Mouse (Mus musculus): ENCODE measurements around the gene Fnip2.

Gene Fnip2

DNA sequence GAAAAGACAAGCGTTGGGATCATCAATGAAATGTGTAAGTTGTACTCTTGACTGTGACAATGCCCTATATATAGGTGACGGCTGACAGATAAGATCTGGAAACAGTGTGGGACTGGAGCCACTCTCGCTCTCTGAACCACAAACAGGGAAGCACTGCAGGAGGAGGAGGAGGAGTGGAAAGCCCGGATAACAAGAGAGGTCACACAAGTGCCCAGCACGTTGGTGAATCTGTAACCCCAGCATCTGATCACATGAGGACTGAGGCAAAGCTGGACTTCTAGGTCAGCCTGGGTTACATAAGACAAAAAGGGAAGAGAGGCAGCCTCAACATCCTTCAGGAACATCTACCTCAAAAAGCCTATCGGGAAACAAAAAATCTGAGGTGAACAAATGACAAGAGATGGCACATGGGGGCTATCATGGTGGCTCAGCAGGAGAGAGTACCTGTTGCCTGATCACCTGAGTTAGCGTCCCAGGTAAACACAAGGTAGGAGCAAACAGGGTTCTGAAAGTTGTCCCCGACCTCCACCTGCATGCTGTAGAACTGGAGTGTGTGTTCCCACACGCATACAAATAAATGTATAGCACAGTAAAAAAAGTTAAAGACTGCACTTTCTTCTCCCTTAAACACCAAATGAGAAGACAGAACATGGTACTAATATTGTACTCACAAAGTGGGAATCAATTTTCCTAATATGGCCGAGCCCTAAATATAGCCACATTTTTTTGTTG is 2.6 kb downstream of the Fnip2 start:
- no peak for DNase-seq (ENCODE audit: low read depth, low spot score)

DNA sequence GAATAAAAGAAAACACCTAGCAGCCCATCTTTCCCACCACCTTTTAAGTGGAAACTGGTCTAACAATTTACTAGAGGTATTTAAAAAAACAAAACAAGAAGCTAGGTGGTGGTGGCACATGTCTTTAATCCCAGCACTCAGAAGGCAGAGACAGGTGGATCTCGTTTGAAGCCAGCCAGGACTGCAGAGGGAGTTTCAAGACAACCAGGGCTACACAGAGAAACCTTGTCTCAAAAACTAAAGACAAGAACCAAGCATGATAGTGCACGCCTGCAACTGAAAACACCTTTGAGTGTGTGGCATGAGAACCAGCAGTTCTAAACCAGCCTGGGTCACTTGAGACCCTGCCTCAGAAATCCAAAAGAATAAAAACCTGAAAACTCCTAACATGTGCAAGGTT is 4.1 kb downstream of the Fnip2 start:
- no peak for DNase-seq (ENCODE audit: low read depth, low spot score)

DNA sequence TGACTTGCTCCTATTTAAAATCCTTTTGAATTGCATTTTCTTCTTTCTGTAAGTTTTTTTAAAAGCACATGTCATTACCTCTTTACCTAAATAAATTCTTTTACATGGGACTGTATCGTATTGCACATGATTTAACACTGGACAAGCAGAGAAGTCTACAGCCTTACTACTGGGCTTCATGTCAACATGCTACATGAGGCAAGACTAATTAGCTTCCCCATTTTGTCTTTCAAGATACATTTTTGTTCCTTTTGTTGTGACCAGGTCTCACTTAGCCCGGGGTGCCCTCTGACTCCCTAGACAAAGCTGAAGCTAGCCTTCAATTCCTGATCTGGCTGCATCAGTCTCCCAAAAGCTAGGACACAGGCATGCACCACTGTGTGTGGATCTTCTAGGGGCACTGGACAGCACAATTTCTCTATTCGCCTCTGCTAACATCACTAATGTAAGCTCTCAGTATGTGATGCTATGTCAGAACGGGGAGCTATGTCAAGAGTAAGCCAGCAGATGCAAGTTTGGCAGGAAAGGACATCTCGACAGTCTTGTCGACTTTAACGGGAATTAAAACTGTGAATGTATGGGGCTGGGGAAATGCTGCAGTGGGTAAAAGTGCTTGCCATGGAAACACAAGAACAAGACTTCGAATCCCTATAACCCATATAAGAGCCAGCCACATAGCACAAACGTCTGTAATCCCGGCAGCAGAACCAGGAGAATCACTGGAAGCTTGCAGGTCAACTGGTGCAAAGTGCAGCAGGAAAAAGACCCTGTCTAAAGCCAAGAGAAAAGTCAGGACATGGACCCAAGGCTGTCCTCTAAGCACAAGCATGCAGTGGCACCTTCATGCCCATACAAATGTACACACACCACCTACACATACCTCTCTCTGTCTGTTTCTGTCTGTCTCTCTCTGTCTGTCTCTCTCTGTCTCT is 5.5 kb downstream of the Fnip2 start:
- DNase-seq (ENCODE audit: low read depth, low spot score), result no peak

DNA sequence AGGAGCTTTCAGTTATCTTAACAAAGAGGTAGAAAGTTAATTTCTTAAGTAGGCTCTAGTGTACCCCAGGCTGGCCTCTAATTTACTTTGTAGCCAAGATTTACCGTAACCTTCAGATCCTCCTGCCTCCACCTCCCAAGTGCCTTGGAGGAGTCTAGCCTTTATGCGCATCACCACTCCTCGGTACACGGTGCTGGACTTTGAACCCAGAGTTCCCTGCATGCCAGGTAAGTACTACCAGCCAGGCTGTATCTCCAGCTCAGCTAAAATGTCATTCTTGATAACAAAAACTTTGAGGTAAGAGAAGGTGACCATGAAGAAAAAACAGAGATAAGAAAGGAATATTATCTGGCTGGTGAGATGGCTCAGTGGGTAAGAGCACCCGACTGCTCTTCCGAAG is 7.0 kb downstream of the Fnip2 start:
- DNase-seq (ENCODE audit: low read depth, low spot score), result no peak

DNA sequence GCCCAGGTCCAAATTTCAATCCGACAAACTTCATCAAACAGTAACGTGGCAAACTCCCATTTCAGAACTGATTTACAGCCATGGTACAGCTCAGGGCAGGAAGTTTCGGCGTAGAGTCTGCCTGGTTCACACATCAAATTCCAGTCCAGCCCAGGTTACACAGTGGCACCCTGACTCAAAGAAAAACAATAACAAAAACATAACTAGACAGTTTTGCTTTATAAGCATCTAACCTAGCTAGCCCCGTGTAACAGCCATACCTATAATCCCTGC is 7.9 kb downstream of the Fnip2 start:
- DNase-seq (ENCODE audit: low read depth, low spot score), result no peak

DNA sequence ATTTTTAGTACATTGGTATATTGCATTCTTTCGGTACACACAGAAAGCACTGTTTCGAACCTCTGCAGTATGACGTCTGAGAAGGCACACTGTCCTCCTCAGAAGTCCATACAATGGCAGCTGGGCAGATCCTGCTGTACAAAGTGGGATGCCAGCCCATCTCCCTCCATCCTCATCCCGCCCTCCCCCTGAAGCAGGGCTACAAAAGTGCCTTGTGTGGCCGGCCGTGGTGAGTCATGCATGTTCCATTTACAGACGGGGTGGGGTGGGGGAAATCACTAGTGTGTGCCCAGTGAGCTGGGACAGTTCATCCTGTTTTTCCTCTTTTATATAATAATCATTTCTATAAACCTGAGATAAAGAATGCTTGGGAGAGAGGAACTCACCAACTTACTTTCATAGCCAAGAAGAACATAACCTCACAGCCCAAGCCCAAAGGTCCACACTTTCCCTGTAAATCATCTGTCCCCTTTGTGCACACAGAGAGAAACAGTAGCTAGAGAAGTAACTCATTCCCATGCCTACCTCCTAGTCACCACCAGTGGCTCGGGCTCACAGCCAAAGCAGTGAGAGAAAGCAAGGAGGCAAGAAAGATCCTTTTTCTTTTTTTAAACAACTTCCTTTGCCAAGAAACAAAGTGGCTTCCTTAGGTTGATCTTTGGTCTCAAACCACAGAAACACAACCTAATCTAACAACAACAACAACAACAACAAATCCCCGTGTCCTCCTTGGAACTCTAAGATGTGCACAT is 8.4 kb downstream of the Fnip2 start:
- DNase-seq (ENCODE audit: low read depth, low spot score), result no peak

DNA sequence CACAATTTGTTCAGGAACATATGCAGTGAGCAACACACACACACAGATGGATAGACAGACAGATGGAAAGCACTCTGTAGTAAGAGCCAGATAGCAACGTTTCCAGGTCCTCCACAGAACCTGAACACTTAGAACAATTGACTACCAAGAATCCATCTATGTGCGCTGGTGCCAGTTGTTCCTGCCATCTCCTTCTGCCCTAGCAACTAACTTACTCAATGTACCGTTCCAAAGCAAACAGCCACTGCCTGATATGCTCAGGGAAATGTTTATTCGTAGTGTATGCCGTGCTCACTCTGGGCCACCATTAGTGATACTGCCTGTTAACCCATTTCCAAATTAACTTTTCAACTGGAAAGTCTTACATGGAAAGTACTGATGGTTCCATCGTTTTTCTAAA is 12.5 kb downstream of the Fnip2 start:
- DNase-seq (ENCODE audit: low read depth, low spot score), result no peak

DNA sequence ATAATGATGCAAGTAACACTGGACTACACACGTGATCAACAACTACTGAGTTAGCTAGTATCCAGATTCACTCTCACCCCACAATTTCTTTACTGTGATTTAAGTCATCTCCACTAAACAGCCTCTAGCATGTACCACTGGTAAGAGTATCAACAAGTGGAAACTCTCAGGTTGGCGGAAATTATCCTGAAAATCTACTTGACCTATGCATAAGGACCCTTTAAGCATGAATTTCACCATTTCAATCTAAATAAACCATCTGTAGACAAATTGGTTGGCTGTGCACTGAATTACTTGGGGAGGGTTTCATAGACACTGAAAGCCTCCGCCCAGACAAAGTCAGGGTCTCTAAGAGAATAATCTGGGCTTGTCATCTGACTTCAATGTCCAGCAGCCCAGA is 13.8 kb downstream of the Fnip2 start:
- no peak for DNase-seq (ENCODE audit: low read depth, low spot score)

DNA sequence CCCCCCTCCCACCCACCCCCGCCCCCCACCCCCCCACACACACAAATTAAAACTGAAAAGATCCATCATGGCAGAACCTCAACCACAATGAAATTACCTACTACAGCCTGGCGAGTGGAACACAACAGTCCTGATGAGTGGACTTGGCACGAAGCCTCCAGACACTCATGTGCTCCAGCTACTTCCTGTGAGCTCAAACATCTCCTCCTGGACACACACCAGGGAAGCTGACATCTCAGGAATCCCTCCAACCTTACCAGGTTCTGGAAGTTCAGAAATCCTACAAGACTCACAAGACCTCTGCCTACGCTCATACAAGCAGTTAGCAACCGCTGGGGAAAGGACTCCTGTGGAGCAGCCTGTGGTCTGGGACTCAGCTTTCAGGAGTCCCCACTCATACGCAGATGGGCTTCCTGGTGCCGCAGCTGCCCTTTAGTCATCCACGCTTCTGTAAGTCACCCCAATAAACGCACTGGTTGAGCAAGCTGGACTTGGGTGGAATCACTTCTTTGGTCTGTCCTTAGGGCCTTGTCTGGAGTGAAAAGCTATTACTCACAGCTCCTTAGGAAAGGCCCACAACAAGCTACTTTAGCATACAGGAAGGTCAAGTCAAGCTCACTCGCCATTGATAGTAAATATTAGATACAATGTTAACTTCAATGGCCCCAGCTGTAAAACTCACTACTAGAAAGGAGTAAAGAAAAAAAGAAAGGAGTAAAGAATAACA is 15.6 kb downstream of the Fnip2 start:
- no peak for DNase-seq (ENCODE audit: low read depth, low spot score)

DNA sequence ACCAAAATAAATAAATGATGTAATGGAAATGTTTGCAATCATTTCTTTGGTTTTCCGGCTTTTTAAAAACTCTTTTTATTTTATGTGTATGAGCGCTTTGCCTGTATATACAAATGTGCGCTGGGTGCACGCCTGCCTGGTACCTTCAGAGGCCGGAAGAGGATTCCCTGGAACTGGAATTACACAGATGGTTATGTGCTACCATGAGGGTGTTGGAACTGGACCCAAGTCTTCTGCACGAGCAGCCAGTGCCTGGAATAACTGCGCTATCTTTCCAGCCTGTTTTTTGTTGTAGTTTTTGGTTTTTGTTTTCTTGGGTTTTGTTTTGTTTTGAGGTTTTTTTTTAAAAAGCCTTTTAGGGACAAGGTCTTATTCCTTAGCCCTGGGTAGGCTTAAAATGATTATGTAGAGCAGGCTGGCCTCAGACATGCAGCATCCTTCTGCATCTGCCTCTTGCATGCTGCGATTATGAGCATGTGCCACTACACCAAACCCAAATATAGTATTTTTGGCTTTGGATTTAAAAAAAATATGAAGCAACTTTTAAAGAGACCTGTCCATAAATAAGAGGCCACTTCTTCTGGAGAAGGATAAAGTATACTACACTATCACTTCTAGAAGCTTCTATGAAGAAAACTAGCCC is 17.7 kb downstream of the Fnip2 start:
- DNase-seq (ENCODE audit: low read depth, low spot score), result no peak

DNA sequence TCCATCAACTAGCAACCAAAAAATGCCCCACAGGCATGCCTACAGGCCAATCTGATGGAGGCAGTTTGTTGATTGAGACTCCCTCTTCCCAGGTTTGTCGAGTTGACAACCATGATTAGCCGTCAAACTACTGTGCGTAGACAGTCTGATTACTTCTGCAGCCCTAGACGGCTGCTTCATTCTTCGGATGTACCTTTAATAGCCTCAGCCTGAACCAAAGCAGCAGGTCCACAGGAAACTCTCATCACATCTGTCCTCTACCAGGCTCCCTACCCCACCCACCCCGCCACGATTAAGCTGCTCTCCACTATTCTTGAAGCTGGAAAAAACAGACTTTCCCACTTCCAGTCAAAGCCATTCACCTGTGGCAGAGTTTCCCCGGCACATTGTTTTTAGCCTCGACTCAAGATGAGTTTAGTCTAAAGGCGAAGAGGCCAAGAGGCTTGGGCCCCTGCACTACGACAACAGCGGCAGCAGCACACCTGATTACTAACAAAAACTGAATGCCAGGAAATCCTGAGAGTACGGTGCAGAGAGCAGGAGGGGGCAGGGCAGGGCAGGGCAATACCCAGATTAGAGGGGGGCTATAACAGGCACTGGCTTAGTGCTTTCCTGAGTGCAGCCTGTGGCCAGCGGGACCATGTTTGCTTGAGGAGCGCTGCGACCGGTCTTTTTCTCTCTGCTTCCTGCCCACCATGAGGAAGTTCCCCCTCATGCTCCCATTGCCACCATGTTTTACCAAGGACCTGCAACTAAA is 18.7 kb downstream of the Fnip2 start:
- DNase-seq (ENCODE audit: low read depth, low spot score), result no peak

DNA sequence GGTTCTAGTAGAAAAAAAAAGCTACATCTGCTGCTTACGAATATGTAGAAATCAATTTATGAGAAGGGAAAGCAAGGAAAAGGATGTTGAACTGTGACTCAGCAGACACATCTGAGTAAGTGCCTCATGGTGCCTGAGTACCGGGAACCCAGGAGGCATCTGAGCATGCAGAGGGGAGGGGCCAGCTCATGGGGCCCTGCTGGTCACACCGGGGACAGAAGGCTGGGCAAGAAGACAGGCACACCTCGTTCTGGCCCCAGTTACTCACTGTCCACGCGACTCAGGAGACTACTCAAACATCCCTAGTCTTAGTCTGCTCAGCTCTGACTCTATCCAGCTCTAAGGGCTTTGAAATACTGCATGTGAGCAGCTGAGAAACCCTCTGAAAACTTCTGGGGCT is 25.0 kb downstream of the Fnip2 start:
- DNase-seq (ENCODE audit: low read depth, low spot score), result no peak

DNA sequence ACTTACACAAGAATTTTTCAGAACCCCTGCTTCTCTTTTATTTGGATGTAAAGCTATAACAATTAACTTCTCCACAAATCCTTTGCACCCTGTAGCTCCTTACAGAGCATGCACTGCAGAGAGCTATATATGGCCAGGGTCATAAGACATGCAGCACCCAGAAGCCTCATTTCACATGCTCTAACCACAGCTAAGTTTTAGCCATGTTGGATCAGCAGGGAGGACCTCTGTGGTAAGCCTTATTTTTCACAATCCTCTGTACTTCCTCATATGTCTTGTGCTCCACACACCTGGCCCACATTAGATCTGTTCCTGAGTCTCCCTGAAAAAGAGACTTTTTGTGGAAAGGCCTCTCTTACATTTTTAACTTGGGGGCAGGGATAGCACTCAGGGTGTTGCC is 27.9 kb downstream of the Fnip2 start:
- DNase-seq (ENCODE audit: low read depth, low spot score), result no peak

DNA sequence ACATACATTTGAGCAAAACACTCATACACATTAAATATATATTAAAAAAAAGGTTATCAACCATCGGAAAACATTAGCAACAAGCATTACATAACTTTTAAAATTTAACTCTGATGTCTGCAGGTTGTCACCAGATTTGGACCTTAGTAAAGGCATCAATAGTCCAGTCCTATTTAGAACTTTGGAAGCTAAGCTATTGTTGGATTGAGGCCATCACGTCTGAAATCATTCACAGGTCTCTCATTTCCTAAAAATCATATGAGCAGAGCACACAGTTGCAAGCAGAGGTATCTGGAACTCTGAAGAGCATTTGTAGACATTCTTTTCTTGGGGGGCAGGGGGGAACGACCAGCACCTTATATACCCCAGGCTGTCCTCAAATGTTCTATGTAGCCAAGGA is 28.5 kb downstream of the Fnip2 start:
- no peak for DNase-seq (ENCODE audit: low read depth, low spot score)

DNA sequence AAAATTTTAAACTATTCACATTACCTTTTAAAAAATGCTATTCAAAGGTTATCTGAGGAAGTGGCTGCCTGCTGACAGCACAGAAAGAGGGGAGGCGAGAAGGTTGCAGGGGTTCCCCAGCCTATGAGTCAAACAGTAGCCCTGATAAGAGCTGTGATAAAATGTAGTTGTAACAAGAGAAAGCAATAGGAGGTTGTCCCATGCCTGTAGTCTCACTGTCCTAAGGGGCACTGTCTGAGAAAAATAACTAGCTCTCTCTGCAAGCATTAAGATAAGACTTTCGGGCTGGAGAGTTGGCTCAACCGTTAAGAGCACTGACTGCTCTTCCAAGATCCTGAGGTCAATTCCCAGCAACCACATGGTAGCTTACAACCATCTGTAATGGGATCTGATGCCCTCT is 29.3 kb downstream of the Fnip2 start:
- no peak for DNase-seq (ENCODE audit: low read depth, low spot score)

DNA sequence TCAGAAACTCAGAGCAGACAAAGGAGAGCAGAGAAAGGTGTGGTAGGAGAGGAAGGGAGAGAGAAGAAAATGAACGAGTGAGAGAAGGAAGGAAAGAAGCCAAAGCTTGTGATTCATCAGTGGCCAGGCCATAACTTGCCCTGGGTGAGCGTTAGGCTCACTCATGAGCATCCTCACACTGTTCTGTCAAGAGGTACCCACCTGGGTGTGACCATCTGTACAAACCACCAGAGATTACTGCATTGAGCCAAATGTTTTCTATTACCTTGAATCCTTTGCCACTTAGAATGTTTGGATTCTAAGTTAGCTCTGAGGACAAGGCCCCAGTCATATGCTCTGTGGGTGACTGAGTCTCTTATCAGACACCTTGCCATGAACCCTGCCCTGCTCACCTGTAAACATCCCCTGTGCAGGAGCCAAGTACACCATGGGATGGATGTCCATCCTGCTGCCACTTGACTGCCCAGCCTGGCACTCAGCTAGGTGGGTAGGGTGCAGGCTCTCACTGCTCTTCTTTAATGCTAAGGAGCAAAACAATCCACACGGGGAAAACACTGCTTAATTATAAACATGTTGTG is 29.9 kb downstream of the Fnip2 start:
- DNase-seq (ENCODE audit: low read depth, low spot score), result no peak

DNA sequence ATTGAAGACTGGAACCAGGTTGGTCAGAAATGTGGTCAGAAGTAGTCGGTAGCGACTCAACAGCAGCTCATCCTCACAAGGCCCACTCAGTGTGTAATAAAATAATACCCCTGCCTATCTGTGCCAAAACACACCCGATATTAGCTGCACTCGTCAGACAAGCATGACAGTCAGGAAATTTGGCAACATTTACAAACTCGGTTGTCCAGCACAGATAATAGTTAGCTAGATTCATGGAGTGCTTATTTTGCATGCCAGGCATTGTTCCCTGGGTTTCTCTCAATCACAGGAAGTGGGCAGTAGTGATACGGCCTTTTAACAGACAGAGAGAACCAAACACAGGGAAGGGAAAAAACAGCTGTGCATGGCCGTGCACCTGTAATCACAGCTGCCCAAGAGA is 30.6 kb downstream of the Fnip2 start:
- DNase-seq (ENCODE audit: low read depth, low spot score), result no peak

DNA sequence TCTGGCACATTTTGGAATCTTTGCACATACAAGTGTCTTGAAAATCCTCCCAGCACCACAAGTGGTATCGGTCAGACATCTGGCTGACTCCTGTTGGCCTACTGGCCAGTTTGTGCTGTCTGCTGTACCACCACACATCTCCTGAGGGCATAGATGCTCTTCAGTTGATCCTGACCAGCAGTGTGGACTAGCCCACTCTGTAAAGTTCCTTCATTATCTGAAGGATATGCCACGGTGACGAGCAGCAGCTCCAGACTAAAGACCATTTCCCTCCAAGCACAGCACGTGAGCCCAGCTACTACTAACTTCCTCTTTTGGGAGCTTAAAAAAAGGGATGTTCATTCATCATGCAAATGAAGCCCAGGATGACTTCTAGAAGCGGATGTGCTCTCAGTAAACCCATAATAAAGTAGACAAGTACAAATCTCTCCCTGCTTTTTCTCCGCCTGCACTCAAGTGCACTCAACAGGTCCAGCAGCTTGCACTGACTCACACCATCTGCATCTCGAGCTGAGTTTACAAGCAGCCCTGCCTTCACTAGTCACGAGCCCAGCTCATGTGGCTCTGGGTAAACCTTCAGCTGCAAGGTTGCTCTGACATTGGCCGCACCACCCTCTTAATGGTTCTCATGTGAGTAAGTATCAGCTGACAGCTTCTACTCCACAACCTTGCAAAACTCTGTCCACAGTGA is 35.9 kb downstream of the Fnip2 start:
- DNase-seq (ENCODE audit: low read depth, low spot score), result no peak

DNA sequence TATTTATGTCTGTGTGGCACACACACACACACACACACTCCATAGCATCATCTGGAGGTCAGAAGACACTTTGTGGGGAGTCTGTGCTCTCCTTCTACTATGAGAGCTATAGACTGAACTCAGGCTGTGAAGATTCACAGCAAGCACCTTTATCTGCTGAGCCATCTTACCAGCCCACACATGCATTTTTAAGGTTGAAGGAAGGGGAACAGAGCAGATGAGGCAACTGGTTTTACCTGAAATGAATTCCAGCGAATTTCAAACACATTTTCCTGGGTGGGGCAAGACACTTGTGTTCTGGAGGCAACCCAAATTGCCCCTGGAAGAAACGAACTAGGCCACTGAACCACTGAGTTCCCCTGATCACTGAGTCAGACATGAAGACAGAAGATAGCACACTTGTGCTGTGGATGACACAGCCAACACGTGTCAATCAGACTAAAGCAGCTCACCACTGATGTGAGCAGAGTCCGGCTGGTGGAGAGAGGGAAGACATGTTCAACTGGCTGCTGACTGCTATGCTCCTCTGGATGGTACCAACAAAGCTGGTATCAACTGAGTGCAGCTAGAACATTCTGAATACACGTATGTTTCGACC is 38.0 kb downstream of the Fnip2 start:
- no peak for DNase-seq (ENCODE audit: low read depth, low spot score)
